Mouse (Mus musculus) ES-E14 (cell line): ENCODE measurements around the gene Poll.

Experiments used
- CHD2 ChIP-seq: IDR thresholded peaks from 2 replicates; pipeline ENCODE4 v1.6.1; 2014; ENCODE audit warnings: mild to moderate bottlenecking, low read depth, low read length, inconsistent platforms
- HCFC1 ChIP-seq: IDR thresholded peaks from 2 replicates; pipeline ENCODE4 v1.6.1; 2012; ENCODE audit warnings: low read length, inconsistent platforms, borderline replicate concordance; ENCODE audit not compliant: insufficient read depth
- MAFK ChIP-seq: IDR thresholded peaks from 2 replicates; pipeline ENCODE4 v1.6.1; 2014; ENCODE audit warnings: mild to moderate bottlenecking, low read depth, low read length, inconsistent platforms; ENCODE audit not compliant: insufficient read depth
- ZC3H11A ChIP-seq: IDR thresholded peaks from 2 replicates; pipeline ENCODE4 v1.6.1; 2012; ENCODE audit warnings: low read depth, mild to moderate bottlenecking, inconsistent platforms, low read length, borderline replicate concordance
- ZNF384 ChIP-seq: IDR thresholded peaks from 2 replicates; pipeline ENCODE4 v1.6.1; 2012; ENCODE audit warnings: low read depth, low read length, inconsistent platforms

DNA sequence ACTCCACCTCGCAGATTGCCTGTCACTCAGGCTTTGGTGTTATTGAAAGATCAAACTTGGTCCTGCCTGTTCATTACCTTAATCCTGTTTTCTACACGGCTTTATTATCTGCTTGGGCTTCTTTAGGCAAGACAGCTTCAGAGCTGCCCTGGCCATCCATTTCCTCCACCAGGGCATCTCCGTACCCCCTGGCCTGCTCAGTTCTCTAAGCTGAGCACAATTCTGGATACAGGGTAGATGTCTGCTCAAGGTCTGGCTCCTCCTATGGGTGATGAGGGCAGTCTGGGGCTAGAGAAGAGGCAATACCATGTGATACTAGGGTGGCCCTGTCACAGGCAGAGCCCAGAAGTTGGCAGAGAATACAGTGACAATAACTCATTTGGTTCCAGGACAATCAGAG, 26.5 kb upstream of the Poll start:
- TF ChIP-seq HCFC1, result no peak
- no peak for TF ChIP-seq CHD2
- TF ChIP-seq MAFK, result no peak
- no peak for TF ChIP-seq ZC3H11A
- no peak for TF ChIP-seq ZNF384
